Mouse (Mus musculus) small intestine, adult 2 months (tissue): Measurements from ENCODE around the gene Nostrin.

Experiments
- CTCF ChIP-seq: fragments of 200-500 bp; IDR thresholded peaks from 2 replicates; pipeline ENCODE4 v1.5.1; 2012; ENCODE audit warnings: low read depth, mild to moderate bottlenecking, control low read depth, inconsistent platforms, low read length, moderate library complexity, mixed read lengths; ENCODE audit not compliant: insufficient replicate concordance, insufficient read length; ENCODE audit errors: extremely low read depth
- POLR2A ChIP-seq: fragments of 200-500 bp; IDR thresholded peaks from 2 replicates; pipeline ENCODE4 v1.6.1; 2012; ENCODE audit warnings: low read depth, mild to moderate bottlenecking, control low read depth, inconsistent platforms, low read length, moderate library complexity

- TF ChIP-seq POLR2A: no peak
- no peak for TF ChIP-seq CTCF
These were observed 36.9 kb upstream of the Nostrin start for GRCm38 (mm10) chr2:69098701-69099100.
